Mouse (Mus musculus) left cerebral cortex, adult 11 months (tissue): ENCODE results near the gene Stub1.

Experiments
- DNase-seq: peaks from one replicate; pipeline ENCODE4 v3.0.0; 2022; ENCODE audit warnings: low spot score

Gene Stub1

GRCm38 (mm10) chr17:25837076-25837410 lies 3.8 kb upstream of the Stub1 start, which contains the start of gene Rhbdl1:
Gene Rhbdl1, minus strand, starts transcription at chr17:25837295.
- DNase-seq: peak; percentile 81

- no peak for DNase-seq
These were observed 3.3 kb upstream of the Stub1 start for GRCm38 (mm10) chr17:25836397-25837075.

- no peak for DNase-seq
These were observed 2.6 kb upstream of the Stub1 start for GRCm38 (mm10) chr17:25835816-25836215.

- DNase-seq: no peak
These were observed 2.1 kb upstream of the Stub1 start for GRCm38 (mm10) chr17:25835301-25835700.

- DNase-seq: no peak
These were observed 1.5 kb upstream of the Stub1 start for GRCm38 (mm10) chr17:25834595-25835222.

- DNase-seq: no peak
These were observed 874 bp upstream of the Stub1 start for GRCm38 (mm10) chr17:25833961-25834594.

- DNase-seq: peak; percentile 99
These were observed 541 bp downstream of the Stub1 start for GRCm38 (mm10) chr17:25832436-25833290.

- DNase-seq: no peak
These were observed 1.5 kb downstream of the Stub1 start for GRCm38 (mm10) chr17:25831451-25832281.

- DNase-seq: no peak
These were observed 2.3 kb downstream of the Stub1 start for GRCm38 (mm10) chr17:25830806-25831431.

GRCm38 (mm10) chr17:25830200-25830753 lies 2.9 kb downstream of the Stub1 start:
- DNase-seq: no peak

- no peak for DNase-seq
These were observed 3.6 kb downstream of the Stub1 start for GRCm38 (mm10) chr17:25829558-25830017.

GRCm38 (mm10) chr17:25828712-25829557 lies 4.3 kb downstream of the Stub1 start, which contains the start of gene Jmjd8:
Gene Jmjd8, plus strand, starts transcription at chr17:25828867.
- no peak for DNase-seq

- DNase-seq: no peak
These were observed 5.0 kb downstream of the Stub1 start for GRCm38 (mm10) chr17:25828223-25828594.

- no peak for DNase-seq
These were observed 5.5 kb downstream of the Stub1 start for GRCm38 (mm10) chr17:25827546-25828222.

- no peak for DNase-seq
These were observed 6.2 kb downstream of the Stub1 start for GRCm38 (mm10) chr17:25827011-25827410.

- no peak for DNase-seq
These were observed 7.1 kb downstream of the Stub1 start for GRCm38 (mm10) chr17:25825984-25826570.

- DNase-seq: no peak
These were observed 7.9 kb downstream of the Stub1 start for GRCm38 (mm10) chr17:25825311-25825710.

- DNase-seq: no peak
These were observed 8.7 kb downstream of the Stub1 start for GRCm38 (mm10) chr17:25824362-25825142.
